Mouse (Mus musculus) embryonic facial prominence, embryonic 12.5 days (tissue): ENCODE measurements around the gene C130079G13Rik. TPM values are rescaled to one million over a fixed set of nuclear protein-coding genes. Genes with fewer than 3 reads are reported as not detected.
"Not testable (repeated sequence)": the region's sequence is repeated elsewhere in the genome, so short reads cannot be mapped to it uniquely, and the experiment has no call there.

ENCODE experiments used
- ATAC-seq: fragments of 200-750 bp; cut with Nextera tagmentation; 2 replicates; pipeline ENCODE4 v1.8.0; 2017; ENCODE audit not compliant: insufficient number of reproducible peaks, insufficient read depth, low FRiP score, low TSS enrichment
- H3K27ac ChIP-seq: fragments of 300-500 bp; sonication (generic); 2 replicates; pipeline ENCODE4 v1.5.1; 2016; ENCODE audit warnings: mild to moderate bottlenecking
- H3K27me3 ChIP-seq: fragments of 300-500 bp; sonication (generic); 2 replicates; pipeline ENCODE4 v1.6.1; 2016; ENCODE audit warnings: mild to moderate bottlenecking, moderate library complexity
- H3K36me3 ChIP-seq: fragments of 300-500 bp; sonication (generic); 2 replicates; pipeline ENCODE4 v1.6.1; 2016; ENCODE audit warnings: mild to moderate bottlenecking
- H3K4me1 ChIP-seq: fragments of 300-500 bp; sonication (generic); 2 replicates; pipeline ENCODE4 v1.6.1; 2016
- H3K4me2 ChIP-seq: fragments of 300-500 bp; sonication (generic); replicated peaks from 2 replicates; pipeline ENCODE4 v1.6.1; 2016; ENCODE audit warnings: mild to moderate bottlenecking, moderate library complexity
- H3K4me3 ChIP-seq: fragments of 300-500 bp; sonication (generic); 2 replicates; pipeline ENCODE4 v1.5.1; 2016; ENCODE audit warnings: mild to moderate bottlenecking
- H3K9ac ChIP-seq: fragments of 300-500 bp; sonication (generic); 2 replicates; pipeline ENCODE4 v1.6.1; 2016; ENCODE audit warnings: mild to moderate bottlenecking, moderate library complexity
- H3K9me3 ChIP-seq: fragments of 300-500 bp; sonication (generic); 2 replicates; pipeline ENCODE4 v1.6.1; 2016; ENCODE audit warnings: mild to moderate bottlenecking, moderate library complexity
- WGBS: fragments of 180-500 bp; shearing (Covaris S2); methylation state at CpG from one replicate; pipeline ENCODE4 v1.1.7; 2016; 5-methylcytosine and 5-hydroxymethylcytosine counted together
- polyA plus RNA-seq: library from polyadenylated mRNA; unstranded; fragments of >200 nt; fragmentation: Nextera tagmentation; extraction: Ambion mirVana; gene quantifications from 2 replicates; pipeline ENCODE4 v1.2.1, GENCODE M21; 2016

Gene C130079G13Rik
- polyA plus RNA-seq = not detected in 2 replicates

GRCm38 (mm10) chr3:59924914-59925313 is at the start of gene C130079G13Rik:
C130079G13Rik (plus strand) TSS chr3:59925214.
- Histone ChIP-seq H3K4me2 (no peak within 1 kb of the TSS), H3K36me3 (no peaks in the 10 kb centered on the region), H3K4me1 (no peaks in the 10 kb centered on the region), H3K9ac (no peak within 1 kb of the TSS), H3K27ac (no peak within 1 kb of the TSS), H3K9me3 (no peaks in the 10 kb centered on the region), H3K4me3 (no peak within 1 kb of the TSS), H3K27me3 (no peaks in the 10 kb centered on the region)
- WGBS = 87% methylated on average over 2 of the region's 2 CpGs
- no peak for ATAC-seq

GRCm38 (mm10) chr3:59877601-59878000 is 47.4 kb upstream of the C130079G13Rik start:
- not testable (repeated sequence) for H3K4me1 ChIP-seq, H3K36me3 ChIP-seq, ATAC-seq, H3K9ac ChIP-seq, H3K4me2 ChIP-seq, H3K27me3 ChIP-seq, H3K27ac ChIP-seq, H3K9me3 ChIP-seq, H3K4me3 ChIP-seq
- 41% methylated on average over 1 of the region's 1 CpGs for WGBS

GRCm38 (mm10) chr3:59879801-59880554 is 45.0 kb upstream of the C130079G13Rik start:
- not testable (repeated sequence) for H3K4me1 ChIP-seq, H3K27ac ChIP-seq, H3K9ac ChIP-seq, H3K9me3 ChIP-seq, H3K27me3 ChIP-seq, H3K4me2 ChIP-seq, ATAC-seq, H3K4me3 ChIP-seq, H3K36me3 ChIP-seq
- 74% methylated on average over 7 of the region's 7 CpGs for WGBS

GRCm38 (mm10) chr3:59893276-59893675 is 31.7 kb upstream of the C130079G13Rik start:
- WGBS = 72% methylated on average over 2 of the region's 2 CpGs
- H3K4me1 ChIP-seq = no peaks in the 10 kb centered on the region
- H3K4me2 ChIP-seq = no peak overlapping the region
- no peak overlapping the region for H3K4me3 ChIP-seq
- H3K9ac ChIP-seq = no peak overlapping the region
- H3K36me3 ChIP-seq = no peaks in the 10 kb centered on the region
- H3K9me3 ChIP-seq = no peaks in the 10 kb centered on the region
- no peaks in the 10 kb centered on the region for H3K27me3 ChIP-seq
- ATAC-seq = no peak
- no peak overlapping the region for H3K27ac ChIP-seq

- no peak for ATAC-seq
- 39% methylated on average over 1 of the region's 1 CpGs for WGBS
- Histone ChIP-seq H3K4me3 (no peak overlapping the region), H3K9me3 (no peaks in the 10 kb centered on the region), H3K27me3 (no peaks in the 10 kb centered on the region), H3K27ac (no peak overlapping the region), H3K9ac (no peak overlapping the region), H3K4me1 (no peaks in the 10 kb centered on the region), H3K36me3 (no peaks in the 10 kb centered on the region), H3K4me2 (no peak overlapping the region)
Observed at GRCm38 (mm10) chr3:59934621-59935020, 9.6 kb downstream of the C130079G13Rik start.

DNA sequence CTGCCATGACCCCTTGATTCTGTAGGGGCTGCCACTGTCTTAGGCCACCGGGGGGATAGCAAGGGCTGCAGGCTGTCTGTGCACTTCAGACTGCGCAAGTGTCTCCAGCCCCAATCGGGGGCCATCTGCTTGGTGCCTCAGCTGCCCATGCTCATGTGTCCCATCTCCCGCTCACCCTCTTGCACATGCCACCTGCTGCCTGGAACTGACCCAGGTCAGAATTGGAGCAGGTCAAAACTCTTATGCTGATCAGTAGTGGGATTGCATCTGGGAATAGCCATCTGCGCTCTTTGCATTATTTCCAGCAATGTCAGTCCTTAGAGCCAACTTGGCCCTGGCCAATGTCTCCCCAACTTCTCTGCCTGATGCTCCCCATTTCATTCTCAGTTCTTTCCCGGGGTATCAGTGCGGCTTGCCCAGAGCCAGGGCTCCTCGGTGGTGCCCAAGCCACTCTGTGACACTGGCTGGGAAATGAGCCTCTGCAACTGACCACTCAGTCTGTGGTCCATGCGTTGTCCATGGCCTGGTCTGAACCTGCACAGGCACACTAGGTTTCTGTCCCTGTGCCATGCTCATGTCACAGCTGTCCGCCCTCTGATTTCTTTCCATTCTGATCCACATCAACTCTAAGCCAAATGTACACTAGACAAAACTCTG is 22.4 kb downstream of the C130079G13Rik start:
- no peaks in the 10 kb centered on the region for H3K4me1 ChIP-seq
- H3K9me3 ChIP-seq = no peaks in the 10 kb centered on the region
- no peak overlapping the region for H3K27ac ChIP-seq
- WGBS = 90% methylated on average over 10 of the region's 10 CpGs
- no peak overlapping the region for H3K4me2 ChIP-seq
- H3K36me3 ChIP-seq = no peaks in the 10 kb centered on the region
- no peak for ATAC-seq
- no peaks in the 10 kb centered on the region for H3K27me3 ChIP-seq
- H3K9ac ChIP-seq = no peak overlapping the region
- no peak overlapping the region for H3K4me3 ChIP-seq

GRCm38 (mm10) chr3:59970891-59971290 is 45.9 kb downstream of the C130079G13Rik start:
- Histone ChIP-seq H3K9ac (no peak overlapping the region), H3K4me3 (no peak overlapping the region), H3K36me3 (no peaks in the 10 kb centered on the region), H3K4me1 (no peaks in the 10 kb centered on the region), H3K9me3 (no peaks in the 10 kb centered on the region), H3K27me3 (no peaks in the 10 kb centered on the region), H3K4me2 (no peak overlapping the region), H3K27ac (no peak overlapping the region)
- WGBS = 88% methylated on average over 5 of the region's 5 CpGs
- ATAC-seq = no peak

DNA sequence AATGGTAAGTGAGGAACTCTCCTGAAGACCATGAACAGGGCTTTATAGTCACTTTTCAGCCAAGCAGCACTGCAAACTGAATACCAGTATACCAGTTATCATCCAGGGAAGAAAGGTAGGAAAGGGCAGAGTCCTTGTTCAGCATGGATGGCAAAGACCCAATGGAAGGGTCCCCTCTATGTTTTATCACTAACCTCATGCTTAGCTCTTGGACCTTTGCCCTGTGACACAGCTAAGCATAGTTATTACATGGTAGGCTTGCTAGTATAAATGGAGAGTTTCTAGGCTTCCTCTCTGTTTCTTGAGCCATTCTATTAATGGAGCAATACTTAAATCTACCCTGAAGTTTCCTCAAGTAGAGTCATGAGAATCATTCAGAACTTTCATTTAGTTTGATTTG is 49.6 kb downstream of the C130079G13Rik start:
- Histone ChIP-seq H3K27ac (no peak overlapping the region), H3K9ac (no peak overlapping the region), H3K36me3 (no peaks in the 10 kb centered on the region), H3K9me3 (no peaks in the 10 kb centered on the region), H3K4me2 (no peak overlapping the region), H3K4me1 (no peaks in the 10 kb centered on the region), H3K27me3 (no peaks in the 10 kb centered on the region), H3K4me3 (no peak overlapping the region)
- no peak for ATAC-seq

Other genes with a start within 250 kb of the C130079G13Rik start
- not detected in 2 replicates for gene Gm5538, start 195.4 kb upstream of the C130079G13Rik start, polyA plus RNA-seq
- not detected in 2 replicates for gene Gm8298, start 64.2 kb upstream of the C130079G13Rik start, polyA plus RNA-seq
- gene Aadacl2, start 81.5 kb downstream of the C130079G13Rik start, polyA plus RNA-seq = not detected in 2 replicates
- 0.19 TPM in 1 of 2 replicates, not detected in the other for gene Aadac, start 100.5 kb downstream of the C130079G13Rik start, polyA plus RNA-seq
- gene Sucnr1, start 156.7 kb downstream of the C130079G13Rik start, polyA plus RNA-seq = not detected in 2 replicates